Mouse (Mus musculus) testis, adult 2 months (tissue): ENCODE data around the gene Efna1. TPM values are rescaled to one million over a fixed set of nuclear protein-coding genes. Genes with fewer than 3 reads are reported as not detected.

Experiments used
- H3K27ac ChIP-seq: fragments of 200-500 bp; 2 replicates; pipeline ENCODE4 v1.5.1; 2012; ENCODE audit warnings: low read depth, low read length; ENCODE audit not compliant: control insufficient read depth, insufficient read depth
- H3K27me3 ChIP-seq: fragments of 200-500 bp; 2 replicates; pipeline ENCODE4 v1.6.1; 2012; ENCODE audit warnings: mild to moderate bottlenecking, low read length, moderate library complexity; ENCODE audit not compliant: control insufficient read depth, insufficient read depth
- H3K36me3 ChIP-seq: fragments of 200-500 bp; 2 replicates; pipeline ENCODE4 v1.6.1; 2012; ENCODE audit warnings: mild to moderate bottlenecking, low read length; ENCODE audit not compliant: control insufficient read depth, insufficient read depth
- H3K4me1 ChIP-seq: fragments of 200-500 bp; 2 replicates; pipeline ENCODE4 v1.6.1; 2012; ENCODE audit warnings: low read length; ENCODE audit not compliant: control insufficient read depth, insufficient read depth
- H3K4me3 ChIP-seq: fragments of 200-500 bp; 2 replicates; pipeline ENCODE4 v1.5.1; 2012; ENCODE audit warnings: low read depth, mild to moderate bottlenecking, low read length, moderate library complexity, mixed read lengths; ENCODE audit not compliant: control insufficient read depth
- CTCF ChIP-seq: fragments of 200-500 bp; IDR thresholded peaks from 2 replicates; pipeline ENCODE4 v1.5.1; 2012; ENCODE audit warnings: low read depth, mild to moderate bottlenecking, inconsistent platforms, low read length, moderate library complexity; ENCODE audit not compliant: control insufficient read depth, insufficient read depth, insufficient replicate concordance
- POLR2A ChIP-seq: fragments of 200-500 bp; IDR thresholded peaks from 2 replicates; pipeline ENCODE4 v1.6.1; 2012; ENCODE audit warnings: low read depth, mild to moderate bottlenecking, inconsistent platforms, low read length, moderate library complexity; ENCODE audit not compliant: control insufficient read depth
- polyA plus RNA-seq: library from polyadenylated mRNA; depleted of rRNA; stranded (reverse); fragments of >200 nt; gene quantifications from 2 replicates; pipeline ENCODE4 v1.2.3, GENCODE M21; 2012

Efna1 gene
- polyA plus RNA-seq, 1 experiment = 1.1 TPM

- TF ChIP-seq CTCF = no peak
- TF ChIP-seq POLR2A = no peak
- no peak overlapping the region for H3K4me3 ChIP-seq
- H3K4me1 ChIP-seq = no peaks in the 10 kb centered on the region
- H3K27ac ChIP-seq = no peak overlapping the region
- H3K36me3 ChIP-seq = no peaks in the 10 kb centered on the region
- no peaks in the 10 kb centered on the region for H3K27me3 ChIP-seq
Measured at GRCm38 (mm10) chr3:89293247-89293918, 12.4 kb upstream of the Efna1 start.

- no peak overlapping the region for H3K4me3 ChIP-seq
- H3K27me3 ChIP-seq = no peaks in the 10 kb centered on the region
- TF ChIP-seq CTCF (no peak), POLR2A (no peak)
- H3K27ac ChIP-seq = no peak overlapping the region
- H3K4me1 ChIP-seq = no peaks in the 10 kb centered on the region
- H3K36me3 ChIP-seq = no peaks in the 10 kb centered on the region
Measured at GRCm38 (mm10) chr3:89292303-89292702, 11.4 kb upstream of the Efna1 start.

- no peaks in the 10 kb centered on the region for H3K36me3 ChIP-seq
- TF ChIP-seq CTCF = no peak
- TF ChIP-seq POLR2A = no peak
- H3K4me1 ChIP-seq = no peaks in the 10 kb centered on the region
- no peak overlapping the region for H3K27ac ChIP-seq
- H3K4me3 ChIP-seq = no peak overlapping the region
- H3K27me3 ChIP-seq = no peaks in the 10 kb centered on the region
Measured at GRCm38 (mm10) chr3:89291874-89292273, 10.9 kb upstream of the Efna1 start.

- H3K27ac ChIP-seq = no peak overlapping the region
- no peak overlapping the region for H3K4me3 ChIP-seq
- no peaks in the 10 kb centered on the region for H3K36me3 ChIP-seq
- H3K4me1 ChIP-seq = no peaks in the 10 kb centered on the region
- no peak for TF ChIP-seq POLR2A
- TF ChIP-seq CTCF = no peak
- H3K27me3 ChIP-seq = no peaks in the 10 kb centered on the region
Measured at GRCm38 (mm10) chr3:89288503-89288928, 7.6 kb upstream of the Efna1 start.

- no peaks in the 10 kb centered on the region for H3K4me1 ChIP-seq
- H3K4me3 ChIP-seq = no peak overlapping the region
- no peak overlapping the region for H3K27ac ChIP-seq
- no peaks in the 10 kb centered on the region for H3K27me3 ChIP-seq
- TF ChIP-seq POLR2A (no peak), CTCF (no peak)
- H3K36me3 ChIP-seq = no peaks in the 10 kb centered on the region
Measured at GRCm38 (mm10) chr3:89287286-89287685, 6.3 kb upstream of the Efna1 start.

GRCm38 (mm10) chr3:89285526-89285925, 4.6 kb upstream of the Efna1 start:
- TF ChIP-seq POLR2A (no peak), CTCF (no peak)
- Histone ChIP-seq H3K27ac (no peak overlapping the region), H3K36me3 (no peaks in the 10 kb centered on the region), H3K4me3 (no peak overlapping the region), H3K27me3 (no peaks in the 10 kb centered on the region), H3K4me1 (no peaks in the 10 kb centered on the region; the same call in 1 of the 2 replicates)

- no peaks in the 10 kb centered on the region for H3K36me3 ChIP-seq
- H3K27ac ChIP-seq = no peak overlapping the region
- no peaks in the 10 kb centered on the region for H3K27me3 ChIP-seq
- H3K4me3 ChIP-seq = no peak overlapping the region
- TF ChIP-seq CTCF (no peak), POLR2A (no peak)
- H3K4me1 ChIP-seq = no peaks in the 10 kb centered on the region; the same call in 1 of the 2 replicates
Measured at GRCm38 (mm10) chr3:89284261-89284660, 3.3 kb upstream of the Efna1 start.

GRCm38 (mm10) chr3:89282291-89282643, 1.3 kb upstream of the Efna1 start:
- H3K36me3 ChIP-seq = no peaks in the 10 kb centered on the region
- H3K4me1 ChIP-seq = no peaks in the 10 kb centered on the region; the same call in 1 of the 2 replicates
- no peaks in the 10 kb centered on the region for H3K27me3 ChIP-seq
- no peak overlapping the region for H3K27ac ChIP-seq
- no peak overlapping the region for H3K4me3 ChIP-seq
- TF ChIP-seq CTCF = no peak
- TF ChIP-seq POLR2A = no peak
